Mouse (Mus musculus) heart, postnatal 4 days (tissue): ENCODE results near the gene 2810004N23Rik. TPM values are rescaled to one million over a fixed set of nuclear protein-coding genes. Genes with fewer than 3 reads are reported as not detected.
A peak's percentile ranks its signal among the peaks of the same experiment; 100 is the strongest.
"Not testable (repeated sequence)": the region's sequence is repeated elsewhere in the genome, so short reads cannot be mapped to it uniquely, and the experiment has no call there.

Experiments used
- DNase-seq: peaks from one replicate; pipeline ENCODE4 v3.0.0; 2021
- total RNA-seq, 2 experiments: library from RNA; stranded (reverse); gene quantifications; 2 replicates each; pipeline ENCODE4 v1.2.3; 2021

Gene 2810004N23Rik
- total RNA-seq, 2 experiments from 2014 or later, result 44.0 to 46.1 TPM

DNA sequence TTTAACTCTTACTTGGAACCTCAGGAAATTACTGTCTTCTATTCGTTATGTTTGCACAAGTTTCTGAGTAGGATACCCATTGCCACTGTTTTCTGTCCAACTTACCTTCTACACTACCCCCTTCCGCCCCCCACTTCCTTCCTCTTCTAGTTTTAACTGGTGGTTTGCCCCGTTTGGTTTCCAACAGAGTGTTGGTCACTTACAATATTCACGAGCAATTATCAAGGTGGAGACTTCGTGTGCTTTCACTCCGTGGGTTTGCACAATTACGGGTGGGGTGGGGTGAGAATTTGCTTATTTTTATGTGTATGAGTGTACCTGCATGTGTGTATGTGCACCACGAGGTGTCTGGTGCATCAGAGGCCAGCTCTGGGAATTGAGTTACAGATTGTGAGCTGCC lies 809 bp upstream of the 2810004N23Rik start:
- no peak for DNase-seq

GRCm38 (mm10) chr8:124863163-124863677 lies 300 bp upstream of the 2810004N23Rik start:
- DNase-seq, result no peak

DNA sequence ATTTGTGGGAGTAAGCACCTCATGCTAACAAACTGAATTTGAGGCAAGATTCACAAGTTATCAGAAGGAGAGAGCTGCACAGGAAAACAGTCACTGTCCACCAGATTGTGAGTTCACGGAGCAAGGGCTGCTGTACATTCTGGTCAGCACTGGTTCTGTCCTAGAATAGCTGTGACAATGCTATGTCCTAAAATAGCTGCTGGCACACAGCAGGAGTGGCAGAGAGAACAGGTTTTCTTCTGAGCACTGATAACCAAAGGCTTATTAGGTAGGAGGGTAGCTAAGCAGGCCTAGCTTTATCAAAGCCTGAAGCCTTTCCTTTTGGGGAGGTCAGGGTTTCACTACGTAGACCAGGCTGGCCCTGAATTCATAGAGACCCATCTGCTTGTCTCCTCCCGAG lies 2.7 kb downstream of the 2810004N23Rik start:
- peak; percentile 44 for DNase-seq

DNA sequence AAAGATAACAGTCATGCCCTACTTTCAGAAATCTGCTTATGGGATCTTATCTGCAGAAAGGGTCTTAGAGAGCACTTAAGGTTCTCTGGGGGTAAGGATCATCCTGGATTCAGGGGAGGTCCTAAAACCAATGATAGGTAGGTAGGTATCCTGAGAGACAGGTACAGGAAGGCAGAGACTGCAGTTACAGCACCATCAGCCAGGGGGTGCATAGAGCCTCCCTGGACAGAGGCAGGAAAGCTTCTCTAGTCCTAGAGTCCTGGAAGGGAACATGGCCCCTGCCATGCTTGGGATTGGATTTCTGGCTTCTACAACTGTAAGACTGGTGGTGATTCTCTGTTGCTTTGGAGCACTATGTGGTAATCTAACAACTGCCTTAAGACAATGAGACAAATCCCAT lies 3.5 kb downstream of the 2810004N23Rik start:
- DNase-seq, result peak; percentile 33

DNA sequence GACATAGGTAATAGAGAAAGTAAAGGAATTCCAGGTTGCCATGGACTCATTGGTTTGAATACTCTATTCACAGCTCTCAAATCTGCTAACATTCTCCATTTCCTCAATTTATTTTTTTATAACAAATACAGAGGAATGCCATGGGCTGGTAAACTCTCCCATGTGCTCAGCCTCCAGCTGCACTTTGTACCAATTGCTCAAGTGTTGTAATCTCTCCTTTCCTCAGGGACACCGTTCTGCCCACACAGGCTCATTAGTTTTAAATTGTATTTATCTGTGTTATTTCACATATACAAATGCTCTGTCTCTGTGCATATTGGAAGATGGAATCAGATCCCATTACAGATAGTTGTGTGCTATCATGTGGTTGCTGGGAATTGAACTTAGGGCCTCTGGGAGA lies 9.4 kb downstream of the 2810004N23Rik start:
- no peak for DNase-seq

DNA sequence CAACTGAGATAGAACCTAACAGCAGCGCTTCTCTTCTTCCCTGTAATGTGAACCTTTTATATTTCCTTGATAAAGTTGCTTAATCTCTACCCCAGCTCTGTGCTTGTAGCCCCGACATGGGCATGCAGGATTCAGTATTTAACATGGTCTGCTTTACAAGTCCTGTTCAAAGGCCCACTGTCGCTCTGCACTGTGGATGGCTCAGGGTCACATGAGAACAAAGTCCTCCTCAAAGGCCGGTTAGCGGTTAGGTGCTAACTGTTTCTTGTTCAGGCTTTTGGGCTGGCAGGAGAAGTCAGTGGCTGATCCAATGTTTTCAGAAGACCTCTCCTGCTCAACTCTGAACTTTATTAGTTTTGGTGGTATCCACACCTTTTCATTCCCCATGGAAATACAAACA lies 17.3 kb downstream of the 2810004N23Rik start:
- no peak for DNase-seq

DNA sequence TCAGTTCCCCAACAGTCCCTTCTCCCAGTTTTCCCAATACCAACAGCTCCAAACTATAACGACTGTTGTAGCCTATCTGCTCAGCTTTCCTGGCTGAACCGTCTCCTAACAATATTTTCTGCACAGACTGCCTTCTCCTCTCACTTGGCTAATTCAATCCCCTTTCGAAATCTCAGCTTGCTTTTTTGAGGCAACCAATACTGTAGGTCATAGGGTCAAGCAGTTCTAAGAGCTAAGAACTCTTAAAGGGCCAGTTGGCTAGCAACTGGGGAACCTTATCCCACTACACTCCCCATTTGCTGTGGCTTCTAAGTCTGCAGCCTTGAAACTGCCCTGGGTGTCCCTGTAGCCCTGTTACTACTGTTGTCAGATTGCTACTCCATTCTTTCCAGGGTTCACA lies 17.8 kb downstream of the 2810004N23Rik start:
- DNase-seq, result no peak

GRCm38 (mm10) chr8:124842929-124843328 lies 20.0 kb downstream of the 2810004N23Rik start:
- DNase-seq, result not testable (repeated sequence)

DNA sequence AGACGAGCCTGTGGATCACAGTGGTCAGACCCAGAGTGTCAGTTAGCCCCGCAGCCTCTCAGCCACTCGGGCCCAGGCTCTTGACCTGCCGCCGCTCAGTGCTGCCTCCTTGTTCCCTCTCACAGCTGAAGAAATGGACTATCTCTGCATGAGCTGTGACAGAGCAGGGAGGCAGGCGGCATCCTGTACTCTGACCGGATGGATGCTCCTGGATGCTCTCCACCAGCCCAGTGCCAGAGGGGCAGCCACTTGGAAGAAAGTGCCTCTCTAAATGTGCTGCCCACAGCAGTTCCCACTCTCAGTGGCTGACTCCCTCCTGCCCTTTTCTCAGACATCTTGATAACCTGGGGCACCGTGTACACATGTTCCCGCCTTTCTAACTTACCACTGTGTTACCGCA lies 21.1 kb downstream of the 2810004N23Rik start:
- DNase-seq, result no peak

GRCm38 (mm10) chr8:124840900-124841299 lies 22.0 kb downstream of the 2810004N23Rik start:
- no peak for DNase-seq

DNA sequence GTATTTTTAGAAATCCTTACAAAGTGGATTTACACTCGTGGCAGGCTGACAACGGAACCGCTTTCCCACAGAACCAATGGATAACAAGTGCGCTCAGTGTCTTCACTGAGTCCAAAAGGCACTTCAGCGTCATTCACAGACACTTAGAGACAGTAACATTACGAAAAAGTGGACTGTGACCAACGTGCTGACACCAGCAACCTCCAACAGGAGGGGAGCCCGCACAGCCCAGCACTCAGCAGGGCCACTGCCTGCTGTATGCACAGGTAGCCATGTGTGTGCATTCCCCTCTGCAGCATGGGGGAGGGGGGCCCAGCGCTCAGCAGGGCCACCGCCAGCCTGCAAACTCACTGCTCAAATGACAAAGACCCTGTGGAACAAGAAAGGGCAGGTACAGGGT lies 23.5 kb downstream of the 2810004N23Rik start:
- DNase-seq, result no peak

DNA sequence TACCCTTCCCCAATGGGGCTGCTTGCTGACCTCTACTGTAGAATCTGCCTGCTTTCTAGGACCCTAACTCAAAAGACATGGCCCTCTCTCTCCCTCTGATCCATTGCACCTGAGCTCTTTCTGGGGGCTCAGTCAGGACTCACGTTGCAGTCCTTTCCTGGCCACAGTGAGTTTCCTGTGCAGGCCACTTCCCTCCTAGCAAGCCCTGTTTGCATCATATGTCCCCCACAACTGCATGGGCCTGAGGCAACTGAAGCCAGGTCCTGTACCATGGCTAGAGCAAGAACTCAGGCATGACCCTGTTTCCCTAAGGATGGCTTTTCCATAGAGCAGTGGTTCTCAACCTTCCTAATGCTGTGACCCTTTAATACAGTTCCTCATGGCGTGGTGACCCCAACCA lies 25.0 kb downstream of the 2810004N23Rik start:
- no peak for DNase-seq

GRCm38 (mm10) chr8:124836907-124837306 lies 26.0 kb downstream of the 2810004N23Rik start:
- no peak for DNase-seq

DNA sequence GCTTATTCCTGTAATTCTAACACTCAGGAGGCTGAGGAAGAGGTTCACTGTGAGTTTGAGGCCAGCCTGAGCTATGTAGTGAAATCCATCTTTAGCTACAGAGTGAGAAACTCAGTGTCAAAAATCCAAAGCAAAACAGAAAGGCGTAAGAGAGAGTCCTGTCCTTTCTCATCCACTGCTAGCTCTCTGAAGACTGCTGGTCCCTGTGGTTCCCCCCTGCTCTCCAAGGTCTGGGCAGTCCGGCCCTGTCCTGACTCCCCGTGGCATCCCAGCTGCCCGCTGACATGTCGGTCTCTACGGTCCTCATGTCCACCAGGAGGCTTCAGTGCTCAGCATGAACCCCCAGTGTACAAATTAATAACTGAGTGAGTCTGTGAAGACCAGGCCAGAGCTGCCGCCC lies 26.6 kb downstream of the 2810004N23Rik start:
- no peak for DNase-seq

- no peak for DNase-seq
Observed at GRCm38 (mm10) chr8:124835848-124836247, 27.1 kb downstream of the 2810004N23Rik start.

DNA sequence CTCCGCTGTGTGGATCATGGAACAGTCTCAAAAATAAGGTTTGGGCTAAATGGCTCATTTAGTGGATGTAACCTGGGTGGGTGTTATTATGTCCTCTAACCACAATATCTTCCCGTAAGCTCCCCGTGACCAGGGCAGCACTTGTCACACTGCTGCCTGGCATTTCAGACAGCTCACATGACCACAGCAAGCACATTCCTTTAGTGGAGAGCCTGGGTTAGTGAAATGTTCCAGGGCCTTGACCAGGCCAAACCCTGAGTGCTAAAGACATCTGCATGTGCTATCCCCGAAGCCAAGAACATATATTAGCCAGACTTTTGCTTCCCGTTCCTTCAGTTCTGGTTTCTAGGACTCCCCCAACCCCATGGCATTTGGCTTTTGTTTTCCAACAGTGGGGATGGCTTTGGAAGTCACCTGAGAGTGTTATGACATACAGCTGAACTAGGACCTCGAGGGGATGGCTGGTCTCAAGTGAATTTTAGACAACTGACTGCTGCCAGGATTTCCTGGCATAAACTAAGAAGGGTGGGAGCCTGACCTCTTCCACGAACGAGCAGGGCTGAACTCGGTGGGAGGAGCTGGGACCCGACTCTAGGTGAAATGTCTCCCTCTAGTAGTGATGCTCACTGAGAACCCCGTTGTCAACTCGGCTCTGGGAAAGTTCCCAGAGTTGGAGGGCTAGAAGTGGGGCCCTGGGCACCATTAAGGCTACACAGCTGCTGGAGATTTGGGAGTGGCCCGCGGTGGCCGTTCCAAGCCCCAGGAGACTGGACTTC lies 29.3 kb downstream of the 2810004N23Rik start:
- peak; percentile 30 for DNase-seq

GRCm38 (mm10) chr8:124831941-124832340 lies 31.0 kb downstream of the 2810004N23Rik start:
- DNase-seq, result no peak

GRCm38 (mm10) chr8:124831531-124831930 lies 31.4 kb downstream of the 2810004N23Rik start:
- DNase-seq, result no peak

- DNase-seq, result no peak
Observed at GRCm38 (mm10) chr8:124830050-124830449, 32.9 kb downstream of the 2810004N23Rik start.

GRCm38 (mm10) chr8:124828561-124829240 lies 34.2 kb downstream of the 2810004N23Rik start:
- DNase-seq, result no peak

DNA sequence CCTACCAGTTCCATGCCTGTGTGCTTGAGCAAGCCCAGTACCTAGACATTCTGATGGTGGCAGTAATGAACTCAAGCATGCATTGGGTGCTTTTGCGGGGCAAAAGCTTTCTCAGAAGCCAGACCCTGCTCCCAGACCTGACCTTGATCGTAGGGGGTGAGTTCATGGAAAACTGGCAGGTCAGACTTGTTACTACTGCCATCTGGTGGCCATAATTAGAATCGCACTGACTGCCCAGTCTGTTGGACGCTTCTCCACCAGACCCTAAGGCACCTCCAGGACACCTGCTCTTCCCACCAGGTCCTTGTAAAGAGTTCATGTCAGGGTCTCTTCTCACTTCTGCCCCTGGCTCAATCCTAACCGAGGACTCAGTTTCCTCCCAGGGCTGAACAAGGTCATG lies 35.5 kb downstream of the 2810004N23Rik start:
- peak; percentile 80 for DNase-seq

DNA sequence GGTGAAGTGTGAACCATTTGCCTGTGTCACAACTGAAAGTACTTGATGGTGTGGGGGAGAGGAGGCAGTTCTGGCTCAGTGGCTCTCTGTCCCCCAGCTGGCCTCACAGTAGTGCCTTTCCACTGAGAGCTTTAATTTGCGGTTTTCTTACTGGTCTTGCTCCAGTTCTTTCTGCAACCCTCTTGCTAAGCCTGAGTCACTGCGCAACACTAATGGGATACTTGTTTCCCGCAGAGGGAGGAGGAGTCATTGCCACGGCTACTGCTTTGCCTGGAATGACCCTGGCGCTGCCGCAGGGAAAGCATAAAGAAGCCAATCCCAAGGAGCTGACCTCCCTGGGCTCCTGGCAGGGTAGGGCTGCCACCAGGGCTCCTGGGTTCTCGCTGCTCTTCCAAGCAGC lies 36.3 kb downstream of the 2810004N23Rik start:
- no peak for DNase-seq

DNA sequence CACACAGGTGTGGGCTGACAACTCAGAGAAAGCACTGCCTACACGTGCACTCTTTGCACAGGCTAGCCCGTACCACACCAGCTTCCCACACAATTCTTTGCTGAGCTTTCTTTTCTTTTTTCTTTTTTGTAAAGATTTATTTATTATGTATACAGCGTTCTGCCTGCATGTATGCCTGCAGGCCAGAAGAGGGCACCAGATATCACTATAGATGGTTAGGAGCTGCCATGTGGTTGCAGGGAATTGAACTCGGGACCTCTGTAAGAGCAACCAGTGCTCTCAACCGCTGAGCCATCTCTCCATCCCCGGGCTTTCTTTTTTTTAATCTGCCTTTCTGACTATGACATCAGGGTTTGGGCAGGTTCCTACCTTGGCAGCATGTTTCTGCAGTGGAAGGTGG lies 39.4 kb downstream of the 2810004N23Rik start:
- DNase-seq, result no peak

- no peak for DNase-seq
Observed at GRCm38 (mm10) chr8:124820125-124820524, 42.8 kb downstream of the 2810004N23Rik start.
